Mouse (Mus musculus) limb, embryonic 12.5 days (tissue): ENCODE measurements at regions not wholly inside any gene's neighbourhood (a gene's known extent, or its start where the extent isn't known, plus 50 kb on each side); places are given as distances from the start of the nearest gene placed in this dataset.
A peak's percentile ranks its signal among the peaks of the same experiment; 100 is the strongest.

ENCODE experiments used
- ATAC-seq: fragments of 200-750 bp; cut with Nextera tagmentation; 2 replicates; pipeline ENCODE4 v1.8.0; 2017; ENCODE audit warnings: low read depth, moderate TSS enrichment; ENCODE audit not compliant: insufficient number of reproducible peaks, insufficient read depth, low FRiP score, low TSS enrichment
- H3K27ac ChIP-seq: fragments of 300-500 bp; sonication (generic); 2 replicates; pipeline ENCODE4 v1.5.1; 2016; ENCODE audit warnings: mild to moderate bottlenecking, moderate library complexity
- H3K27me3 ChIP-seq: fragments of 300-500 bp; sonication (generic); 2 replicates; pipeline ENCODE4 v1.6.1; 2016; ENCODE audit warnings: mild to moderate bottlenecking, moderate library complexity
- H3K36me3 ChIP-seq: fragments of 300-500 bp; sonication (generic); 2 replicates; pipeline ENCODE4 v1.6.1; 2016; ENCODE audit warnings: mild to moderate bottlenecking, moderate library complexity
- H3K4me1 ChIP-seq: fragments of 300-500 bp; sonication (generic); replicated peaks from 2 replicates; pipeline ENCODE4 v1.6.1; 2016
- H3K4me2 ChIP-seq: fragments of 300-500 bp; sonication (generic); 2 replicates; pipeline ENCODE4 v1.6.1; 2016; ENCODE audit warnings: mild to moderate bottlenecking, moderate library complexity
- H3K4me3 ChIP-seq: fragments of 300-500 bp; sonication (generic); replicated peaks from 2 replicates; pipeline ENCODE4 v1.5.1; 2016; ENCODE audit warnings: mild to moderate bottlenecking
- H3K9ac ChIP-seq: fragments of 300-500 bp; sonication (generic); replicated peaks from 2 replicates; pipeline ENCODE4 v1.6.1; 2016; ENCODE audit warnings: mild to moderate bottlenecking, moderate library complexity
- H3K9me3 ChIP-seq: fragments of 300-500 bp; sonication (generic); 2 replicates; pipeline ENCODE4 v1.6.1; 2016; ENCODE audit warnings: mild to moderate bottlenecking, moderate library complexity
- WGBS: fragments of 180-500 bp; shearing (Covaris S2); methylation state at CpG from one replicate; pipeline ENCODE4 v1.1.7; 2016; 5-methylcytosine and 5-hydroxymethylcytosine counted together

DNA sequence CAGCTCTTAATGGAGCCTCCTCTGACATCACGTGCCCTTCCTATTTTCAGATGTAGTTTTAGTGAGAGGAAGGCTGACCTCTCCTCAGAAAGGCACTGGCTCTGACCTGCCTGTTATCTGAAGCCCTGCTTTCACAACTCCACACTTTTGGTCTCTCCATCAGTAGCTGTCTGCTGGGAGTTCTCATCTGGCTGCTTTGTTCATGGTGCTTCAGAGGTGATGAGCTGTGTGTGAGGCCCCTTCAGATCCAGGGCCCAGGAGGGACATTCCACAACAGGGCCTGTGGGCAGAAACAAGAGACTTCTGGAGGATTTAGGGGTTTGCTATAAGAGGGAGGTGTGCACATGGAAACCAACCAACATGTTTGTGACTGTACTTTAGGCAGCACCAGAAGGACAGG lies 50.8 kb upstream of the Fhl2 start:
- no peak overlapping the region for H3K4me2 ChIP-seq
- H3K9ac ChIP-seq: no peak overlapping the region
- H3K27me3 ChIP-seq: no peaks in the 10 kb centered on the region
- no peaks in the 10 kb centered on the region for H3K9me3 ChIP-seq
- ATAC-seq: no peak
- H3K4me1 ChIP-seq: no peaks in the 10 kb centered on the region
- WGBS: 82% methylated on average over 1 of the region's 1 CpGs
- H3K4me3 ChIP-seq: no peak overlapping the region
- H3K27ac ChIP-seq: no peak overlapping the region
- no peaks in the 10 kb centered on the region for H3K36me3 ChIP-seq

DNA sequence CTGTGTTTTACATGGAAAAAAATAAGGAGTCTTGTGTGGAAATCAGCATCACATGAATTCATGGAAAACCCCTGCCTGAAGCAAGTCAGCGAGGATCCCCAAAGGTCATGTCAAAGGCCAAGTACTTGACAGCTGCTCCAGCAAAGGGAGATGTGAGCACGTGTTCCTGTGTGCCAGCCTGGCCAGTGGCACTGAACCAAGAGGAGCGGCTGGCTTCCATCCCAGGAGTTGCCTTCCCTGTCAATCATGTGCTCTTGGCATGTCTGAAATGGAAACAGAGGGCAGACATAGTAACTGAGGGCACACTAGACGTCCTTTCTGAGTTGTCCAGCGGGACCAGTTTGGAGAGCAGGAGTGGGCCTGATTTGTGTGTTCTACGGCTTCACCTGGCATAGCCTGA lies 53.5 kb upstream of the Fhl2 start:
- Histone ChIP-seq H3K27me3 (no peaks in the 10 kb centered on the region), H3K9ac (no peak overlapping the region), H3K9me3 (no peaks in the 10 kb centered on the region), H3K4me1 (no peaks in the 10 kb centered on the region), H3K27ac (no peak overlapping the region), H3K4me3 (no peak overlapping the region), H3K36me3 (no peaks in the 10 kb centered on the region), H3K4me2 (no peak overlapping the region)
- WGBS: 76% methylated on average over 6 of the region's 6 CpGs
- ATAC-seq: no peak

DNA sequence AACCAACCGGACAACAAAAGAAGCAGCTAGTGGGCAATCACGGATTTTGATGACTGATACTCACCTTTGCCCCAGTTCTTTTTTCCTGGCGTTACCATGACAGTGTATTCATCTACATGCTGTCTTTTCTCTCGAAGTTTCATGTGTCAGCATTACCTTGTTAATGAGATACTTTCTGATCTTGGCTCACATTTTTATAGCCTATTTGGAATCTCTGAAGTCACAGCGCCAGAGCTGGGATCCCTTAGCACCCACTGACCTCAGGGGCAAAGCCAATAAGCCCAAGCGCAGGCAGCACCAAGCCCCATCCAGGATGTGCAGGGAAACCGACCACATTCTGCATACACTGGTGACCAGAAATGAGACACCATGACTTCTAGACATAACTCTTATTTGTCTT lies 54.6 kb upstream of the Fhl2 start:
- Histone ChIP-seq H3K4me3 (no peak overlapping the region), H3K27me3 (no peaks in the 10 kb centered on the region), H3K27ac (no peak overlapping the region), H3K4me1 (no peaks in the 10 kb centered on the region), H3K9me3 (no peaks in the 10 kb centered on the region), H3K9ac (no peak overlapping the region), H3K36me3 (no peaks in the 10 kb centered on the region), H3K4me2 (no peak overlapping the region)
- no peak for ATAC-seq
- WGBS: 73% methylated on average over 7 of the region's 7 CpGs

DNA sequence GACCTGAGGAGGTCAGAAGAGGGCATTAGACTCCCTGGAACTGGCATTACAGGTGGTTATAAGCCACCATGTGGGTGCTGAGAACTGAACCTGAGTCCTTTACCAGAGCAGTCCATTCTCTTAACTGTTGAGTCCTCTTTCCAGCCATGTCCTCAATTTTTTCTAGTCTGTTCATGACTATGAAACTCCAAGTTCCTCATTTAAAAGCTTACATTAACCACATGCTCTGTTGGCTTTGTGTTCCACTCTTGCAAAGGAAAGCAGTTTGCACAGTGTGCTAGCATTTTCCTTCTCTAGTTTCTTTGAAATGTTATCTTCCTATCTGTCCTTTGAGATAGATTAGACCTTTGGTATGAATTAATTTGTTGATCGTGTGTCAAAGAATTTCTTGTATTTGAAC lies 57.3 kb upstream of the Fhl2 start:
- H3K9ac ChIP-seq: no peak overlapping the region
- H3K9me3 ChIP-seq: no peaks in the 10 kb centered on the region
- H3K27me3 ChIP-seq: no peaks in the 10 kb centered on the region
- no peak overlapping the region for H3K4me3 ChIP-seq
- no peaks in the 10 kb centered on the region for H3K4me1 ChIP-seq
- no peaks in the 10 kb centered on the region for H3K36me3 ChIP-seq
- no peak for ATAC-seq
- 94% methylated on average over 1 of the region's 1 CpGs for WGBS
- no peak overlapping the region for H3K4me2 ChIP-seq
- no peak overlapping the region for H3K27ac ChIP-seq

DNA sequence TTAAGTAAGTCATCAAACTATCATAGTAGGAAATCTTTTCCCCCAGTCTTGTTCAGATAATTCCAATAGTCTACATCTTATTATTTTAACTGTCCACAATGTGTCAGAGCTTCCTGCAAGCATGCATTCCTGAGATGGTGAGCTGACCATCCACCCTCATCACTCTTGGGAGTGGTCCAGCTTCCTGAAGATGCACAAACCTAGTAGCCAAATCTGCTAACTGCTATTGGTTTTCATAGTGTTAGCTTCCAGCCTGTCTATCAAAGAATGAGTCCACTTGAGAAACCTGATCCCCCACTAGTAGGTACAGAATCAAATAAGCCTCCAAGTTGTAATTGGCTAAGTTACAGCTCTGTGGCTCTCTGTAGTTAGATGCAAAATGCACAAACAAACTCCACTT lies 59.3 kb upstream of the Fhl2 start:
- Histone ChIP-seq H3K9me3 (no peaks in the 10 kb centered on the region), H3K36me3 (no peaks in the 10 kb centered on the region), H3K4me2 (no peak overlapping the region), H3K4me3 (no peak overlapping the region), H3K27ac (no peak overlapping the region), H3K27me3 (no peaks in the 10 kb centered on the region), H3K4me1 (no peaks in the 10 kb centered on the region), H3K9ac (no peak overlapping the region)
- ATAC-seq: no peak

DNA sequence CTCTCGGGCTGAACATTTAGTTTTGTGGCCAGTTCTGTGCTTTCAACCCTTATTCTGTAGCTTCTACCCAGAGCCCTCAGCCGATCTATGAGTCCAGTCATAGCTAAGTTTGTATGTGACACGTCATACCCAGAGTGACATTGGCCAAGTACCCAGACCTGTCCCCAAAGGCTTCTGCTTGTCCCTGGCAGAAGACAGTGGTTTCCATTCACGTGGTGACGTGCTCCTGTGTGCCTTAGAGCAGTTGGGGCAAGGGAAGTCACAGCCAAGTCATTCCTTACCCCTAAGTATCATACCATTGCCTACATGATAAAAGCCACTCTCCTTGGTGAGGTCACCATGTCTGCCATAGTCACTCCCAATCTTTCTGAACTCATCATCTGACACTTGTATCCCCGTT lies 61.1 kb upstream of the Fhl2 start:
- H3K9ac ChIP-seq: no peak overlapping the region
- H3K9me3 ChIP-seq: no peaks in the 10 kb centered on the region
- no peaks in the 10 kb centered on the region for H3K36me3 ChIP-seq
- H3K4me3 ChIP-seq: no peak overlapping the region
- WGBS: 83% methylated on average over 6 of the region's 6 CpGs
- H3K27ac ChIP-seq: no peak overlapping the region
- no peak for ATAC-seq
- H3K4me2 ChIP-seq: no peak overlapping the region
- no peaks in the 10 kb centered on the region for H3K4me1 ChIP-seq
- H3K27me3 ChIP-seq: no peaks in the 10 kb centered on the region

DNA sequence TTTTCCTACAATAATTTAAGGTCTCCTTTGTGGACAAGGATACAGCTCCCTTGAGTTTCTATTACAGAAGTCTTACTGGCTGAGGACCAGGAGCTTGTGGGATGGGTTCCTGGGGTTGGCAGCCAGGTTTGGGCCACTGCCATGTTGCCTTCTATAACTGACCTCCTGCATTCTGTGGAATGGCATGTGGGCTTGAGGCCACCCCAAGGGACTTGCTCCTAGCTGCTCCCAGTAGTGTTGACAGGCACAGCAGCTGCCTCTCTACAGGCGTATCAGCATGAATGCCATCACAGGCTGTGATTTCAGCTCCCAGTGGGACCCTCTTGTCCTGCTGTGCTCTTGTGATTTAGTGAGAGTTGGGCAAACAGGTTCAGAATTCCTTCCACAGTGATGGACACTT lies 63.1 kb upstream of the Fhl2 start:
- Histone ChIP-seq H3K36me3 (no peaks in the 10 kb centered on the region), H3K27me3 (no peaks in the 10 kb centered on the region), H3K4me1 (no peaks in the 10 kb centered on the region), H3K4me3 (no peak overlapping the region), H3K27ac (no peak overlapping the region), H3K9ac (no peak overlapping the region), H3K9me3 (no peaks in the 10 kb centered on the region), H3K4me2 (no peak overlapping the region)
- 71% methylated on average over 1 of the region's 1 CpGs for WGBS
- ATAC-seq: no peak

DNA sequence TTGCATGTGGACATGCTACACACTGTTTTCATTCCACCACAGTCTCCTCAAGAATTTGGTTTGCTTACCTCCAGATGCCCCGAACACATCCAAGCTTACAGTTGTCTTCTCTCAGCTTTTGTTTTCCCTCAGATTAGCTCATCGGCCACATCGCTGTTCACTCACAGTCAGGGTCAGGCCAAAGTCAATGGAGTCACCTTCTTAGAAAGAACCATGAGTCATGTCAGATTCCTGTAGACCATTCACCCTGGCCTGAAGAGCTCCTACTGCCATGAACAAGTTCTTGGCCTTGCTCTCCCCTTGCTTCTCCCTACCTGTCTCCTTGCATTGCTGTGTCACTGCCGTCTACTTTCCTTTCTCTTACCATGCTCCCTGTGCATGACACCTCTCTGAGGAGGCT lies 63.7 kb upstream of the Fhl2 start:
- no peak for ATAC-seq
- WGBS: 95% methylated on average over 4 of the region's 4 CpGs
- no peaks in the 10 kb centered on the region for H3K27me3 ChIP-seq
- no peaks in the 10 kb centered on the region for H3K36me3 ChIP-seq
- H3K27ac ChIP-seq: no peak overlapping the region
- no peak overlapping the region for H3K4me3 ChIP-seq
- H3K9me3 ChIP-seq: no peaks in the 10 kb centered on the region
- H3K4me2 ChIP-seq: no peak overlapping the region
- H3K9ac ChIP-seq: no peak overlapping the region
- H3K4me1 ChIP-seq: no peaks in the 10 kb centered on the region

DNA sequence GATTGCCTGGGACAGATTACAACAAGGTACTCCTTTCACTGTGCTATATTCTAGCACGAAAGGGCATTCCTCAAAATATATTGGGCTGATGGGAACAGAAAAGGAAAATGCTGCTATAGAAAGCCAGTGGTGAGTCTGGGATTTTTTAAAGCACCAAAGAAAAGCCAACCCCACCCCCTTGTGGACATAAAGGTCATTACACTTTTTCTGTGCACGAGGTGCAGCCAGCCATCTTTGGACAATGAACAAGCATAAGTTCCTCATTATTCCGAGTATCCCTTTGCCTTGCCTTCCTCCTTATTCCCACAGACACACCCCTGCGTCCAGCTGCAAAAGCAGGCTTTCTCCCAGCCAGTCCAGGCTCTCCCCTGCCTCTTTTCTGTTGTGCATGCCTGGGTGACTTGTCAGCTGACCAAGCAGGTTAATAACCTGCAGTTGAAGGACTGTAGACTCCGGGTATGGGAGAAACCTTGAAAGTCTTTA lies 67.7 kb upstream of the Fhl2 start:
- Histone ChIP-seq H3K9ac (no peak overlapping the region), H3K27me3 (no peaks in the 10 kb centered on the region), H3K4me2 (peak overlapping the region; percentile 25), H3K27ac (no peak overlapping the region), H3K4me1 (no peaks in the 10 kb centered on the region), H3K4me3 (no peak overlapping the region), H3K36me3 (no peaks in the 10 kb centered on the region), H3K9me3 (no peaks in the 10 kb centered on the region)
- ATAC-seq: peak; percentile 54; the same call in 1 of the 2 replicates
- 23% methylated on average over 5 of the region's 5 CpGs for WGBS

DNA sequence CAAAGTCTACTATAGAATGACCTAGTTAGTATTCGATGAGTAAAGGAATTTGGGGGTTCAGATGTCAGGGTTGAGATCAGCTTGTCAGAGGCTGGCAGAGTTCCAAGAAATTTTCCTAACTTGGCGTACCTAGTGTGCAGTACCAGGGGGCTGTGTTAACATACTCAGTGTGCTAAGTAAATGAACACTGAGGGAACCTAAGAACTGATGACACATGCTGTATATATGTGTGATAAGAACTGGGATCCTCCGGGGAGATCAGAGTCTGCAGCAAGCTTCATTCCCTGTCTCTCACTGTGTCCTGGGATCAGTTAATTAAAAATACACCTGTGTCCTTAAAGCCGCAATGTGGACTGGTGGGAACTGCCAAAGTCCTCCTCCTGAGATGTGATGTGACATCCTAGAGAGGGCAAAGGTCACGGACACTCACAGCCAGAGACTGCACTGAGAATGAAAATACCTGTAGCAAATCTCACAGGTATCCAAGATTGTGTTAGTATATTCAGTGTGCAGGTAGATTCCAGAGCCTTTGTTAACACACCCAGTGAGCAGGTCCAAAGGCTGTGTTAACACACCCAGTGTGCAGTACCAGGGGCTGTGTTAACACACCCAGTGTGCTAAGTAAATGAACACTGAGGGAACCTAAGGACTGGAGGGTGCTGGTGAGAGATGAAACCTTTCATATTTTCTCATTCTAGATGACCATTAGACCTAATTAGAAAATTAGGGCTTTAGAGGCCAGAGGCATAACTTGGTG lies 69.1 kb upstream of the Fhl2 start:
- Histone ChIP-seq H3K9ac (no peak overlapping the region), H3K4me3 (no peak overlapping the region), H3K4me1 (no peaks in the 10 kb centered on the region), H3K36me3 (no peaks in the 10 kb centered on the region), H3K4me2 (no peak overlapping the region), H3K27ac (no peak overlapping the region), H3K9me3 (no peaks in the 10 kb centered on the region), H3K27me3 (no peaks in the 10 kb centered on the region)
- ATAC-seq: no peak
- 87% methylated on average over 5 of the region's 5 CpGs for WGBS

DNA sequence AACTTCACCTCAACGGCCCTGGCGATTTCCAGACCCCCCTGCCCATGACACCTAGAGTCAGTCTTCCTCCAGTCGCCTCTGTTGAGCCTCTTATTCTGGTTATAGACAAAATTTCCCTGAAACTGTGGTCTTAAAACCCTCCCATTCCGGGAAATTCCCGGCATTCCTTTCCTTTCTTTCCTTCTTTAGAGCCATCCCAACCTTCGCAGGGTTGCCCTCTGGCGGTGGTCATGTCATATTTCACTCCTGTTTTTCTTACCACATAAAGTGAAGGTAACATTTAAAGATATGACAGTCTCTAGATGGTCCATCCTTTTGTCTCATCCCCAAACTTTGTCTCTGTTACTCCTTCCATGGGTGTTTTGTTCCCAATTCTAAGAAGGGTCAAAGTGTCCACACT lies 72.9 kb upstream of the Fhl2 start:
- WGBS: 42% methylated on average over 7 of the region's 7 CpGs
- Histone ChIP-seq H3K4me3 (no peak overlapping the region), H3K9ac (no peak overlapping the region), H3K27me3 (no peaks in the 10 kb centered on the region), H3K4me1 (no peaks in the 10 kb centered on the region), H3K4me2 (no peak overlapping the region), H3K36me3 (no peaks in the 10 kb centered on the region), H3K27ac (no peak overlapping the region), H3K9me3 (no peaks in the 10 kb centered on the region)
- no peak for ATAC-seq

DNA sequence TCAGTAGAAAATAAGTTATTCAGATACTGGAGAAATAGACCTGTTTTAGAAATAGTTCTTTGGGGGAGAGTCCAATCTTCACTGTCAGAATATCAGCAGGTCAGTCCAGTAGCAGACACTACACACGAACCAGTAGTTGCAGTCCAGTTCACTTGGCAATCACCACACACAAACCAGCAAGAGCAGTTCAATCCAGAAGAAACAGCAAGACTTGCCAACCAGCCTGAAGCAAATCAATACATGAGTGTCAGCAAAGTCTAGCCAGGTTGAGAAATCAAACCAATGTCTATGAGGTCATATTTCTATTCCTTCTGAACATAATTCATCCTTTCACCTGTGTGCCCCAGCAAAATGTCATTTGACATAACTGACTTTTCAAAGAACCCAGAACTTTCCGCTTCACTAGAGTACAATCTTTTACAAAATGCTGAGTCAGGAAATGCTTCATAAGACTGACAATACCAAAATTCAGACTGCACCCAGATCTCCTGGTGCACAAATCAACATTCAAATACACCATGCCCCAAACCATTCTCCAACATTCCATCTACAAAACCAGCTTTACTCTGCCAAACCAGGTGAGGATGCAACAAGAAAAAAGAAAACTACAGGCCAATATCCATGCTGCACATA lies 76.6 kb upstream of the Fhl2 start:
- no peak for ATAC-seq
- WGBS: 88% methylated on average over 2 of the region's 2 CpGs
- H3K27me3 ChIP-seq: no peaks in the 10 kb centered on the region

More for the DNA sequence above, 76.6 kb upstream of the Fhl2 start:
- Histone ChIP-seq H3K27ac (no peak overlapping the region), H3K4me1 (no peaks in the 10 kb centered on the region), H3K9ac (no peak overlapping the region), H3K4me3 (no peak overlapping the region), H3K9me3 (no peaks in the 10 kb centered on the region), H3K4me2 (no peak overlapping the region), H3K36me3 (no peaks in the 10 kb centered on the region)
